Mouse (Mus musculus) frontal cortex, postnatal 10 days (tissue): ENCODE measurements around the gene Fkbp7.
"Not testable (repeated sequence)": the region's sequence is repeated elsewhere in the genome, so short reads cannot be mapped to it uniquely, and the experiment has no call there.

Source experiments
- DNase-seq, 2 experiments: peaks; one replicate each; pipeline ENCODE4 v3.0.0; 2022; ENCODE audit warnings: low spot score in 2 of 2, mixed read lengths in 1 of 2

The Fkbp7 gene

DNA sequence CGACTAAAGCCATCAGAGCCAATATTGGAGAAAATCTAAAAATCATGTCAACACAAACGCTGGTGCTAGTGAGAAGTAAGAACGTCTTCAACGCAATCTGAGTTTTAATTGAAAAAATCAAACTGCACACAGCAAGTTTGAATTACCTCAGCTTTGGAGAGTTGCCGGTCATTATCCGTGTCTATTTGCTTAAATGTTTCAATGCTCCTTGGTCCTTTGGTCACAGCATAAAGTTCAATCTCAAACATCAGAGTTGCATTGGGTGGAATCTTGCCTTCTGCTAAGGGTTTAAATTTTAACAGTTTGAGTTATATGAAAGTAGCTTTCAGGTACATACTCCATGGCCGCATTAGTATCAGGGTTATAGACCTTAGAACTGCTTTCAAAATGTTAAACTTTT, 7.4 kb downstream of the Fkbp7 start:
- no peak for DNase-seq

DNA sequence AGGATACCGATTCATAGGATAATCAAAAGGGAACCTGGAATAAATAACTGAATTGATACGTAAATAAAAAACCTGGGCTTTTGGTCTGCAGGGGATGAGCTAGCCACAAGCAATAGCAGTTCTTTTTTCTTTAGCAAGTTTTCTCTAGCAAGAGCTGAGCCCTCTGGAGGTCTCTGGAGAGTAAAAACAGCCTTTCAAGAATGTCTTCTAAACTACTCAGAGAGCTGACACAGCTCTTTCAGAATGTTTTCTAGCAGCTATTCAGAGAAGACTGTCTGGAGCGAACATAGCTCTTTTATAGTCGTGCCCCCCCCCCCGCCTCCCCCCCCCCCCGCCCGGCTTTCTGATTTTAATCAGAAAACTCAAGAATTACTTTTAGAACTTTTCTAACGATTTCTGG, 13.5 kb downstream of the Fkbp7 start:
- no peak for DNase-seq

GRCm38 (mm10) chr2:76658551-76658950, 14.4 kb downstream of the Fkbp7 start:
- no peak for DNase-seq

DNA sequence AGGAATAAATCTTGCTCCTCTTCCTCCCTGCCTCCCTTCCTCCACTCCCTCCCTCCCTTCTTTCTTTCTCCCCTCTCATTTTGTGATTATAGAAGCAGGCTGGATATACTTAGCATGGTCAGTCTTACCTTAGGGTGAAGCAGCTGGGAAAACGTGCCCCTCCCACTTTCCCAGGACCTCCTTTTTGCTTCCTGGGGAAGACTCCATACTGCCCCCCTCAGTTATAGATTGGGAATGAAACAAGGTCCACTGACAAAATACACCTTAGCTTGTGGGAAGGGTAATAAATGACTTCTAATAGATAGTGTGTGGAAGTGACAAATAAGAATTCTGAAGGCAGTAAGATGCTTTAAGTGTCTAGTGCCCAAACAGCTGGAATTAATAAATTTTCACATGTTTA, 16.9 kb downstream of the Fkbp7 start:
- no peak for DNase-seq

- DNase-seq = no peak
Observed at GRCm38 (mm10) chr2:76655444-76655843, 17.5 kb downstream of the Fkbp7 start.

GRCm38 (mm10) chr2:76654646-76655045, 18.3 kb downstream of the Fkbp7 start:
- DNase-seq = no peak

- no peak for DNase-seq
Observed at GRCm38 (mm10) chr2:76653070-76653469, 19.8 kb downstream of the Fkbp7 start.

- DNase-seq = no peak
Observed at GRCm38 (mm10) chr2:76648666-76649141, 24.2 kb downstream of the Fkbp7 start.

GRCm38 (mm10) chr2:76647883-76648570, 24.9 kb downstream of the Fkbp7 start, which contains the start of the genes Prkra and Pjvk:
Prkra (minus strand) TSS chr2:76648015.
Pjvk (plus strand) TSS chr2:76648476.
- DNase-seq = peak; percentile 95 to 96

- DNase-seq = no peak
Observed at GRCm38 (mm10) chr2:76647441-76647869, 25.5 kb downstream of the Fkbp7 start.

DNA sequence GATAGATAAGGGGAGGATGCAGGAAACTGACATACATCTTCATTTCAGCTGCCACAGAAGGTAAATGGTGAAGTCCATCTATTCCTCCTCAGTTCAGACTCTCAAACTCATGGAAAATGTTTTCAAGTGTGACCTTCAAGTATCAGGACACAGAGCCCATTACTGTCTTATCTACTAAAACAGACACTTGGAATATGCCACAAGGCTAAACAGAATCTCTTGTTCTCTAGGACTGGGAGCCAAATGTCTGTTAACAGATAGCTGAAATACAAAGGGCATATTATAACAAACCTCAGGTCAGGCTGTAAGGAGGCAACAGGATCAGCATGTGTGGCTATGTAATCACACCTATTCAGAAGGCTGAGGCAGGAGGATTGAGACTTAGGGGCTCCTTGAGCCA, 29.1 kb downstream of the Fkbp7 start:
- DNase-seq = no peak

- no peak for DNase-seq
Observed at GRCm38 (mm10) chr2:76639637-76640036, 33.3 kb downstream of the Fkbp7 start.

DNA sequence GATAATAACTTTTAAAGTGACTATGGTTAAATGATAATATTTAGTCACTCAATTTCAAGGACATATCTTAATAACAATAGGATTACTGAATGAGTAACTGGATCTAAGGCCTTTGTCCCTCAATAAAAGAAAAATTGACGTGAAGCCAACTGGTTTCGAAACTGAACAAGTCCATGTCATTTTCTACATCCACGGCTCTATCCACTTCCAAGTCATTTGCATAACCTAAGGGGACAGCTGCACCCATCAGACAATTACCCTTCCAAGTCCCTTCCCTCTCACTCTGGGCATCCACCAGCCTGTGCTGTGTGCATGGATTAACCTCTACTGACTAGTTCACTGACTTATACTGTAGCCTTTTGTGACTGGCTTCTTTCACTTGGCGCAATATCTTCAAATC, 41.3 kb downstream of the Fkbp7 start:
- DNase-seq = no peak

DNA sequence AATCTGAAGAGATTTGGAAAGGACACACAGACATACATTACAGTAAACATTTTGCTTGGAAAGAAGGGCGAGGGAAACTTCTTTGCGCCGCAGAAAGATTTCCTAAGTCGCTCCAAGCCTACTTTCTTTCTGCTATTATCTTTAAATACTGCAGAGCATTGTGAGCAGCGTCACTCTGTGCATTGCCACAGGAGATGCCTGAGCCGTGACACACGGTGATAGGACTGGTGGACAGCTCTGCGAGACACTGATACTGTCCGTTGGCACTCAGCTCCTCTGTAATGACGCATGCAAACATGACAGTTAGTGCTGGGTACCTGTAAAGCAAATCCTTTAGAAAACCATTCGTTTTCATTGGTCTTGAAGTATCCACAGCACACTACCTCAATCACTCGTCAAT, 42.6 kb downstream of the Fkbp7 start:
- DNase-seq = no peak

DNA sequence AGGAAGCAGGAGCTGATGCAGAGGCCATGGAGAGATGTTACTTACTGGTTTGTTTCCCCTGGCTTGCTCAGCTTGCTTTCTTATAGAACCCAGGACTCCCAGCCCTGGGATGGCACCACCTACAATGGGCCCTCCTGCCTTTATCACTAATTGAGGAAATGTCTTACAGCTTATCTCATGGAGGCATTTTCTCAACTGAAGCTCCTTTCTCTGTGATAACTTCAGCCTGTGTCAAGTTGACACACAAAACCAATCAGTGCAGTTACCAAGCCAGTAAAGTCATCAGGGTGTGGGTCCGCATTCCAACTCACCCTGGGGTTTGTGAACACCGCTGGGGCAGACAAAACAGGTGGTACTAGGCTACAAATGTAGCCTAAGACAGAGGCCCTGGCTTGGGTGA, 50.6 kb downstream of the Fkbp7 start:
- DNase-seq = not testable (repeated sequence)

- DNase-seq = no peak
Observed at GRCm38 (mm10) chr2:76621724-76622123, 51.2 kb downstream of the Fkbp7 start.

GRCm38 (mm10) chr2:76620188-76620587, 52.7 kb downstream of the Fkbp7 start:
- no peak for DNase-seq

GRCm38 (mm10) chr2:76618078-76618477, 54.8 kb downstream of the Fkbp7 start:
- DNase-seq = peak in 1 of 2 experiments; percentile 24
